Mouse (Mus musculus): ENCODE measurements at regions not wholly inside any gene's neighbourhood (a gene's known extent, or its start where the extent isn't known, plus 50 kb on each side); places are given as distances from the start of the nearest gene placed in this dataset.

GRCm38 (mm10) chr2:48441296-48441990, 372.5 kb upstream of the Acvr2a start:
- DNase-seq: peak; percentile 91
- Histone ChIP-seq H3K4me3 (ENCODE audit: insufficient read depth, low read depth, low read length) (no peak overlapping the region), H3K27me3 (replicated peaks; ENCODE audit: control insufficient read depth, insufficient read depth, low read length) (no peaks in the 10 kb centered on the region), H3K4me1 (ENCODE audit: control insufficient read depth, insufficient read depth, low read length) (peaks cover 8% of the 10 kb centered on the region), H3K36me3 (ENCODE audit: control insufficient read depth, insufficient read depth, low read length) (no peaks in the 10 kb centered on the region), H3K27ac (ENCODE audit: insufficient read depth, low read depth, low read length) (peak overlapping the region; percentile 83)
- WGBS: 21% methylated on average over 11 of the region's 11 CpGs
- no peak for TF ChIP-seq CTCF (conservative IDR thresholded peaks at IDR 0.05; ENCODE audit: insufficient read depth, insufficient read length, low read depth, low read length)
- no peak for TF ChIP-seq POLR2A (IDR thresholded peaks at IDR 0.05; ENCODE audit: low read depth, low read length)

- no peaks in the 10 kb centered on the region for H3K27me3 ChIP-seq (replicated peaks; ENCODE audit: control insufficient read depth, insufficient read depth, low read length)
- DNase-seq: peak; percentile 86
- TF ChIP-seq CTCF (conservative IDR thresholded peaks at IDR 0.05; ENCODE audit: insufficient read depth, insufficient read length, low read depth, low read length): no peak
- TF ChIP-seq POLR2A (IDR thresholded peaks at IDR 0.05; ENCODE audit: low read depth, low read length): no peak
- H3K27ac ChIP-seq (ENCODE audit: insufficient read depth, low read depth, low read length): peak overlapping the region; percentile 88
- no peak overlapping the region for H3K4me3 ChIP-seq (ENCODE audit: insufficient read depth, low read depth, low read length)
- no peaks in the 10 kb centered on the region for H3K36me3 ChIP-seq (ENCODE audit: control insufficient read depth, insufficient read depth, low read length)
- H3K4me1 ChIP-seq (ENCODE audit: control insufficient read depth, insufficient read depth, low read length): peaks cover 8% of the 10 kb centered on the region
- WGBS: 33% methylated on average over 10 of the region's 10 CpGs
Observed at GRCm38 (mm10) chr2:48441991-48442544, 371.8 kb upstream of the Acvr2a start.

GRCm38 (mm10) chr2:48445898-48446604, 367.9 kb upstream of the Acvr2a start:
- TF ChIP-seq CTCF (conservative IDR thresholded peaks at IDR 0.05; ENCODE audit: insufficient read depth, insufficient read length, low read depth, low read length): no peak
- no peak for TF ChIP-seq POLR2A (IDR thresholded peaks at IDR 0.05; ENCODE audit: low read depth, low read length)
- DNase-seq: no peak
- Histone ChIP-seq H3K27ac (ENCODE audit: insufficient read depth, low read depth, low read length) (no peak overlapping the region), H3K4me3 (ENCODE audit: insufficient read depth, low read depth, low read length) (no peak overlapping the region), H3K4me1 (ENCODE audit: control insufficient read depth, insufficient read depth, low read length) (peaks cover 7% of the 10 kb centered on the region), H3K27me3 (replicated peaks; ENCODE audit: control insufficient read depth, insufficient read depth, low read length) (no peaks in the 10 kb centered on the region), H3K36me3 (ENCODE audit: control insufficient read depth, insufficient read depth, low read length) (no peaks in the 10 kb centered on the region)
- 50% methylated on average over 5 of the region's 5 CpGs for WGBS

- TF ChIP-seq POLR2A (IDR thresholded peaks at IDR 0.05; ENCODE audit: low read depth, low read length): no peak
- no peak for TF ChIP-seq CTCF (conservative IDR thresholded peaks at IDR 0.05; ENCODE audit: insufficient read depth, insufficient read length, low read depth, low read length)
- WGBS: 87% methylated on average over 5 of the region's 5 CpGs
- DNase-seq: no peak
Observed at GRCm38 (mm10) chr2:48446617-48447016, 367.3 kb upstream of the Acvr2a start.

GRCm38 (mm10) chr2:48449165-48449842, 364.6 kb upstream of the Acvr2a start:
- Histone ChIP-seq H3K27ac (ENCODE audit: insufficient read depth, low read depth, low read length) (no peak overlapping the region), H3K27me3 (replicated peaks; ENCODE audit: control insufficient read depth, insufficient read depth, low read length) (no peaks in the 10 kb centered on the region), H3K36me3 (ENCODE audit: control insufficient read depth, insufficient read depth, low read length) (no peaks in the 10 kb centered on the region), H3K4me3 (ENCODE audit: insufficient read depth, low read depth, low read length) (no peak overlapping the region), H3K4me1 (ENCODE audit: control insufficient read depth, insufficient read depth, low read length) (no peaks in the 10 kb centered on the region)
- WGBS: 70% methylated on average over 7 of the region's 7 CpGs
- no peak for DNase-seq
- no peak for TF ChIP-seq CTCF (conservative IDR thresholded peaks at IDR 0.05; ENCODE audit: insufficient read depth, insufficient read length, low read depth, low read length)
- TF ChIP-seq POLR2A (IDR thresholded peaks at IDR 0.05; ENCODE audit: low read depth, low read length): no peak

More at GRCm38 (mm10) chr2:48446617-48447016, 367.3 kb upstream of the Acvr2a start:
- Histone ChIP-seq H3K4me3 (ENCODE audit: insufficient read depth, low read depth, low read length) (no peak overlapping the region), H3K4me1 (ENCODE audit: control insufficient read depth, insufficient read depth, low read length) (peaks cover 4% of the 10 kb centered on the region), H3K36me3 (ENCODE audit: control insufficient read depth, insufficient read depth, low read length) (no peaks in the 10 kb centered on the region), H3K27ac (ENCODE audit: insufficient read depth, low read depth, low read length) (no peak overlapping the region), H3K27me3 (replicated peaks; ENCODE audit: control insufficient read depth, insufficient read depth, low read length) (no peaks in the 10 kb centered on the region)

- DNase-seq: peak; percentile 40
- H3K4me3 ChIP-seq (ENCODE audit: insufficient read depth, low read depth, low read length): no peak overlapping the region
- no peaks in the 10 kb centered on the region for H3K27me3 ChIP-seq (replicated peaks; ENCODE audit: control insufficient read depth, insufficient read depth, low read length)
- TF ChIP-seq POLR2A (IDR thresholded peaks at IDR 0.05; ENCODE audit: low read depth, low read length): no peak
- no peak for TF ChIP-seq CTCF (conservative IDR thresholded peaks at IDR 0.05; ENCODE audit: insufficient read depth, insufficient read length, low read depth, low read length)
- WGBS: 39% methylated on average over 7 of the region's 7 CpGs
- no peaks in the 10 kb centered on the region for H3K36me3 ChIP-seq (ENCODE audit: control insufficient read depth, insufficient read depth, low read length)
- no peak overlapping the region for H3K27ac ChIP-seq (ENCODE audit: insufficient read depth, low read depth, low read length)
- no peaks in the 10 kb centered on the region; the same call in 1 of the 2 replicates for H3K4me1 ChIP-seq (ENCODE audit: control insufficient read depth, insufficient read depth, low read length)
Observed at GRCm38 (mm10) chr2:48456072-48457040, 357.6 kb upstream of the Acvr2a start.
